Mouse (Mus musculus) heart, embryonic 10.5 days (tissue): ENCODE results near the gene Pparg. TPM values are rescaled to one million over a fixed set of nuclear protein-coding genes. Genes with fewer than 3 reads are reported as not detected.
A peak's percentile ranks its signal among the peaks of the same experiment; 100 is the strongest.

Experiments used
- DNase-seq: peaks from one replicate; pipeline ENCODE4 v3.0.0-alpha.2; 2017; ENCODE audit warnings: low spot score
- H3K27ac ChIP-seq: fragments of 300-500 bp; sonication (generic); 2 replicates; pipeline ENCODE4 v1.5.1; 2016; ENCODE audit warnings: mild to moderate bottlenecking
- H3K27me3 ChIP-seq: fragments of 300-500 bp; sonication (generic); 2 replicates; pipeline ENCODE4 v1.6.1; 2016; ENCODE audit warnings: mild to moderate bottlenecking; ENCODE audit not compliant: poor library complexity, insufficient read depth, severe bottlenecking
- H3K36me3 ChIP-seq: fragments of 300-500 bp; sonication (generic); 2 replicates; pipeline ENCODE4 v1.6.1; 2016; ENCODE audit warnings: mild to moderate bottlenecking, moderate library complexity
- H3K4me1 ChIP-seq: fragments of 300-500 bp; sonication (generic); 2 replicates; pipeline ENCODE4 v1.6.1; 2016; ENCODE audit warnings: mild to moderate bottlenecking
- H3K4me3 ChIP-seq: fragments of 300-500 bp; sonication (generic); 2 replicates; pipeline ENCODE4 v1.5.1; 2016; ENCODE audit warnings: mild to moderate bottlenecking, moderate library complexity
- H3K9me3 ChIP-seq: fragments of 300-500 bp; sonication (generic); 2 replicates; pipeline ENCODE4 v1.6.1; 2016; ENCODE audit warnings: mild to moderate bottlenecking, moderate library complexity
- WGBS: fragments of 180-500 bp; shearing (Covaris S2); methylation state at CpG from one replicate; pipeline ENCODE4 v1.1.7; 2016; 5-methylcytosine and 5-hydroxymethylcytosine counted together
- polyA plus RNA-seq: library from polyadenylated mRNA; unstranded; fragments of >200 nt; fragmentation: Nextera tagmentation; extraction: Ambion mirVana; gene quantifications from 2 replicates; pipeline ENCODE4 v1.2.1, GENCODE M21; 2016

The Pparg gene
- polyA plus RNA-seq, 1 experiment from 2014 or later, result 0.88 TPM

DNA sequence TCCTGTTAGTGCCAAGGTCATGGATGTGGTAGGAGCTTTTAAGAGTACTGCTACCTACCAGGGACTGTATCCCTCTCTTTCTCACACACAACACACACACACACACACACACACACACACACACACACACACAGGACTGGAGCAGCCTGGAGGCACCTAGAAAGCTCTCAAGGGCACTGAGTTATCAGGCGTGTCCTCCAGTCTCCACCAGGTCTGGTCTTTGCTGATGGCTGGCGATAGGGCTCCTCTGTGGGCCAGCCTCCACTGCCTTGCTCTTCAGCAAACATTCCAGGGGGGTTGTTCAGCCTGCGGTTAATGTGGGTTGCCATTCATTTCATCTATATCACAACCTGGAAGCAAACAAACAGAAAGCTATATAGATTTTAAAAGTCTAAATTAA lies 166.7 kb downstream of the Pparg start:
- no peaks in the 10 kb centered on the region for H3K36me3 ChIP-seq
- H3K27me3 ChIP-seq, result peaks cover 15% of the 10 kb centered on the region; the same call in 1 of the 2 replicates
- no peaks in the 10 kb centered on the region for H3K9me3 ChIP-seq
- no peak overlapping the region for H3K4me3 ChIP-seq
- H3K27ac ChIP-seq, result no peak overlapping the region
- no peak for DNase-seq
- 75% methylated on average over 3 of the region's 3 CpGs for WGBS
- peaks cover 16% of the 10 kb centered on the region; the same call in 1 of the 2 replicates for H3K4me1 ChIP-seq

DNA sequence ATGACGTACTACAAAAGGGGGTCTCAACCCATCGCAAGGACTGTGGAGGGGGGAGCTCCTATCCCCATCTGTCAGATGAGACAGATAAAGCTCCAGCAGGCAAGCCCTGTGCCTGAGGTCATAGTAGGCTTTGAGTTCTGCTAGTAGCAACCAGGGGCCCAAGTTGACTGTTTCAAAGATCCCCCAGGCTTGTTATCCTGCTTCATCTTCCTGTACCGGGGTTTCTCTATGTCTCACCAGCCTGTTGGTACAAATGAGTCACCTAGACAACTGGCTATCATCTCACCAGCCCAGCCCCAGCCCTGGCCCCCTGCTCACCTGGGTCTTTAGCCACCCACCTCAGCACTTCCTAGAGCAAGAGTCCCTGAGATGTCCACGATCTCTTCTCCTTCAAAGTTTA lies 167.6 kb downstream of the Pparg start:
- no peak for DNase-seq
- Histone ChIP-seq H3K36me3 (no peaks in the 10 kb centered on the region), H3K27me3 (peaks cover 7% of the 10 kb centered on the region; the same call in 1 of the 2 replicates), H3K4me1 (peaks cover 16% of the 10 kb centered on the region; the same call in 1 of the 2 replicates), H3K9me3 (no peaks in the 10 kb centered on the region), H3K4me3 (no peak overlapping the region), H3K27ac (no peak overlapping the region)
- 81% methylated on average over 4 of the region's 4 CpGs for WGBS

DNA sequence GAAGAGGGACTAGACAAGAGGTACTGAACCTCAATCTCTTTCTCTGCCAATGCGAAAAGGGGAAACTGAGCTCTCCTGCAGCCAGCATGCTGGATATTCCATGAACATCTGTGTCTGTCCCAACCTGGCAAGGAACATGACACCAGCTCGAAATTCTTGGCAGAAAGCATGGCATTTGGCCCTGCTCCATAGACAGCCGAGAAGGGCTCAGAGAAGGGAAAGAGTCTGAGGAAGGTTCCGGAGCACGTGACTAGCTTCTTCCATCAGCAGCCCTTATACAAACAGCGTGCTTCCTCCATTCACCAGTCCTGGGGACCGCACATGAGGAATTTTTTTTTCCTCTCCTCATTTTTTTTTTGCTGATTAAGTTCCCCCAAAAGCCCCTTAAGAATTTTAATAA lies 173.9 kb downstream of the Pparg start:
- WGBS, result 65% methylated on average over 7 of the region's 7 CpGs
- H3K36me3 ChIP-seq, result no peaks in the 10 kb centered on the region
- peaks cover 11% of the 10 kb centered on the region; the same call in 1 of the 2 replicates for H3K27me3 ChIP-seq
- no peaks in the 10 kb centered on the region for H3K9me3 ChIP-seq
- no peak overlapping the region for H3K27ac ChIP-seq
- no peak overlapping the region for H3K4me3 ChIP-seq
- DNase-seq, result no peak
- H3K4me1 ChIP-seq, result peaks cover 7% of the 10 kb centered on the region; the same call in 1 of the 2 replicates

DNA sequence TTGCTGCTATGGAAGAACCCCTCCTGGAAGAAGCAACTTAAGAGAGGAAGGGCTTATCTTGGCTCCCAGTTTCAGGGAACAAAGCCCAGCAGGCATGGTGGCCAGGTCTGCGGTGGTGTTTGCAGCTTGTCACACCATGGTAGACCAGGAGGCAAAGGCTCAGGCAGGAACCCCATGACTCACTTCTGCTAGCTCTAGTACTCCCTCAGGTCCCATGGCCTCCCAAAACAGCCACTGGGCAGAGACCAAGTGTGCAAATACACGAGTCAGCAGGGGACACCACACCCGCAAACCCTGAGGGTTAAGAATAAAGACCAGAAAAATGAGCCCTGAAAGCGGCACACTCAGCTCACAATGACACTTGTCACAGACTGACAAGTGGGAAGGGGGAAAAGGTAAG lies 175.4 kb downstream of the Pparg start:
- 82% methylated on average over 4 of the region's 4 CpGs for WGBS
- no peak for DNase-seq
- H3K27me3 ChIP-seq, result peaks cover 11% of the 10 kb centered on the region; the same call in 1 of the 2 replicates
- no peaks in the 10 kb centered on the region for H3K9me3 ChIP-seq
- H3K4me3 ChIP-seq, result no peak overlapping the region
- no peaks in the 10 kb centered on the region for H3K36me3 ChIP-seq
- H3K27ac ChIP-seq, result no peak overlapping the region
- peaks cover 9% of the 10 kb centered on the region; the same call in 1 of the 2 replicates for H3K4me1 ChIP-seq

DNA sequence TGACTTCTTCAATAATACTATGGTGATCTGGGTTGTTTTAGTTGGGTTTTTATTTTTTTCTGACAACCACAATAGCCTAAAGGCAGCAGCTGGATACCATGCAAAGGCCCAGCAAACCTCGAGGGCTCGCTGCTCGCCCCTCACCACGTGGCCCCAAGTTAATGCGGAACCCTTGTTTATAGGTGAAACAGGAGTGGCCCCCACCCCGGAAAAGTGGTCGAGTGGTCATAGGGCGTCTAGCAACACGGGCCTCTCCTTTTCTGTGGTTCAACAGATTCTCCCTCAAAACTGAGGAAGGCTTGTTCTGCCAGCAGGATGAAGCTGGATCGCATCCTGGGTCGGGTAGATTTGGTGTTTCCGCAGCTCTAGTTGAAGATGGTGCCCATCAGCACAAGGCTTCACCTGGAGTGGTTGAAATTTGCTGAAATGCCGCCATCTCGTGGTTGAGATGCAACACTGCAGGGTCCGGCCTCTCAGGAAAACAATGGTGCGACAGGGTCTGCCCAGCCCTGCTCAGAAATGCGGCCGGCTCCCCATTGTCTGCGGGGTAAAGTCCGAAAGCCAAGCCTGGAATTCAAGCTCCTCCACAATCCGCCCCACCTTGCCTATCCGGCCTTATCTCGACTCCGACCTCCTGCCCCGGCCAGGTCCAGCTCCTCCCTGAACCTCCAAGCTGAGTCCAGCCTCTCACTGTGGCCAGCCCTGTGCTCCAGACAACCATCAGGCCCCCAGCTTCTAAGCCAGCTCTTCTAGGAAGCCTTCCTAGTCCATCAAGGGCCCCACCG lies 178.1 kb downstream of the Pparg start:
- DNase-seq, result peak; percentile 88
- Histone ChIP-seq H3K27me3 (peaks cover 11% of the 10 kb centered on the region; the same call in 1 of the 2 replicates), H3K9me3 (no peaks in the 10 kb centered on the region), H3K36me3 (no peaks in the 10 kb centered on the region), H3K4me3 (peak overlapping the region; percentile 51), H3K27ac (peak overlapping the region; percentile 83), H3K4me1 (peaks cover 13% of the 10 kb centered on the region; the same call in 1 of the 2 replicates)
- 18% methylated on average over 26 of the region's 26 CpGs for WGBS

Other genes starting within 250 kb of the Pparg start
- 0.49 and 0.74 TPM in 2 replicates for gene Syn2, start 226.0 kb upstream of the Pparg start, polyA plus RNA-seq
- gene Gm17482, start 133.6 kb upstream of the Pparg start, polyA plus RNA-seq, result not detected in 2 replicates
- gene Timp4, start 108.7 kb upstream of the Pparg start, polyA plus RNA-seq, result 0.09 and 0.10 TPM in 2 replicates
- gene Tsen2, start 183.7 kb downstream of the Pparg start, polyA plus RNA-seq, result 27.0 and 29.0 TPM in 2 replicates
- gene Mkrn2os, start 231.6 kb downstream of the Pparg start, polyA plus RNA-seq, result 0.07 and 0.36 TPM in 2 replicates
- gene Mkrn2, start 241.0 kb downstream of the Pparg start, polyA plus RNA-seq, result 23.5 and 27.7 TPM in 2 replicates